Mouse (Mus musculus): Measurements from ENCODE around the gene Arhgef10l. TPM values are rescaled to one million over a fixed set of nuclear protein-coding genes. Genes with fewer than 3 reads are reported as not detected.
A peak's percentile ranks its signal among the peaks of the same experiment; 100 is the strongest.

Arhgef10l gene
- polyA plus RNA-seq, 1 experiment from 2014 or later, result 15.8 TPM

DNA sequence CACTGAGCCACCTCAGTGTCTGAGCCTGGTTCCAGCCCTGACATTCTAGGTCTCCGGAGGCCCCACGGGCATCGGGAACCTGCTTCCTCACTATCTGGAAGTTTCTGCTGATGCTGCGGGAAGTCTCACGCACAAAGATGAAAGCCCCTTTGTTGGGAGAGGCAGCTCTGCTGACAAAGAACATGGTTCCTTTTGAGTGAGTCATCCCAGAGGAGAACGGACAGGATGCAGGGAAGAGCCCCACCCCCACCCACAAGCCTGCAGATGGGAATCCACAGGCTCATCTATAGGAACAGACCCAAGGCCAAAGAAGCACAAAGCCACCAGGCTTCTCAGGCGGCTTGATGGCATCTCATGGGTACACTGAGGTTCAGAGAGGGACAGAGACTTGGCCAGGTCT lies 165.0 kb downstream of the Arhgef10l start:
- Histone ChIP-seq H3K9ac (ENCODE audit: low read length) (no peak overlapping the region), H3K4me3 (ENCODE audit: low read length) (no peak overlapping the region), H3K36me3 (ENCODE audit: control insufficient read depth, insufficient read depth, low read length) (no peaks in the 10 kb centered on the region), H3K4me2 (ENCODE audit: low read depth, low read length) (no peak overlapping the region), H3K9me3 (ENCODE audit: control insufficient read depth, low read length) (no peaks in the 10 kb centered on the region), H3K4me1 (replicated peaks; ENCODE audit: control insufficient read depth, insufficient read depth, low read length) (no peaks in the 10 kb centered on the region; the same call in 1 of the 2 replicates), H3K27ac (ENCODE audit: low read length) (no peak overlapping the region), H3K27me3 (ENCODE audit: control insufficient read depth, insufficient read depth, low read depth, low read length) (no peaks in the 10 kb centered on the region)
- ATAC-seq (ENCODE audit: low read depth), result no peak
- WGBS, result 47% methylated on average over 7 of the region's 7 CpGs

DNA sequence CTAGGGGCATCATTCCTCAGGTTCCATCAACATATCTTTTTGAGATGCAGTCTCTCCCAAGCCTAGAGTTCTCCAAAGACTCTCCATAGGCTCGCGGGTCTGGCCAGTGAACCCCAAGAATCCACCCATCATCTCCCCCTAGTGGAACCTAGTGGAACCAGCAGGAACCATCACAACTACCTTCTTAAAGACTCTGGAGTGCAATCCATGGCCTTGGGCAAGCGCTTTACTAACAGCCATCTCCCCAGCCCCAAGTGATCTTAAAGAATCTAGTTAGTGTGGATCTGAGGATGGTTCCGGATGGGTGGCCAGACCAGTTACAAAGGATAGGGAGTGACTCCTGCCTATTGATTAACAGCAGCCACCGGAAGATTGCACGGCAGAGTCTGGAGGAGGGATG lies 166.2 kb downstream of the Arhgef10l start:
- H3K36me3 ChIP-seq (ENCODE audit: control insufficient read depth, insufficient read depth, low read length), result no peaks in the 10 kb centered on the region
- ATAC-seq (ENCODE audit: low read depth), result no peak
- no peaks in the 10 kb centered on the region for H3K27me3 ChIP-seq (ENCODE audit: control insufficient read depth, insufficient read depth, low read depth, low read length)
- H3K4me1 ChIP-seq (replicated peaks; ENCODE audit: control insufficient read depth, insufficient read depth, low read length), result no peaks in the 10 kb centered on the region; the same call in 1 of the 2 replicates
- WGBS, result 77% methylated on average over 6 of the region's 6 CpGs
- H3K4me3 ChIP-seq (ENCODE audit: low read length), result no peak overlapping the region
- no peak overlapping the region for H3K9ac ChIP-seq (ENCODE audit: low read length)
- H3K4me2 ChIP-seq (ENCODE audit: low read depth, low read length), result no peak overlapping the region
- H3K9me3 ChIP-seq (ENCODE audit: control insufficient read depth, low read length), result no peaks in the 10 kb centered on the region
- no peak overlapping the region for H3K27ac ChIP-seq (ENCODE audit: low read length)

DNA sequence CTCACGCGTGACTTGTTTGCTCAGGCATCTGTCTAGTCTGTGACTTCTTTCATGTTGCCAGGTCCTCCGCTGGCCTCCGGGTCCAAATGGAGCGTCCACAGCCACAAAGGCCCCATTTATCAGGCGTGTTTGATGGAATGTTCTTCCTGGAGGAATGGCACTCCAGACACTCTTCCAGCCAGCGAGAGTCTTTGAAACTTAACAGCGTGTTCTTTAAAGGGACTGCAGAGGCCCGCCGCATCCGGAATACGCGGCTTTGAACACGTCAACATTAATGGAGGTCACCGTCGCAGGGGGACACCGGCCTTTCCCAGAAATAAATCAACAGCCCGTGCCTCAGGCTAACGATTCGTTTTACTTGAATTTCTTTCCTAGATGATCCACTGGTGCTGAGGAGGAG lies 168.6 kb downstream of the Arhgef10l start:
- no peak; the same call in 1 of the 2 replicates for ATAC-seq (ENCODE audit: low read depth)
- Histone ChIP-seq H3K27ac (ENCODE audit: low read length) (no peak overlapping the region), H3K4me3 (ENCODE audit: low read length) (no peak overlapping the region), H3K27me3 (ENCODE audit: control insufficient read depth, insufficient read depth, low read depth, low read length) (no peaks in the 10 kb centered on the region), H3K36me3 (ENCODE audit: control insufficient read depth, insufficient read depth, low read length) (no peaks in the 10 kb centered on the region), H3K9ac (ENCODE audit: low read length) (no peak overlapping the region), H3K4me2 (ENCODE audit: low read depth, low read length) (no peak overlapping the region), H3K9me3 (ENCODE audit: control insufficient read depth, low read length) (no peaks in the 10 kb centered on the region), H3K4me1 (replicated peaks; ENCODE audit: control insufficient read depth, insufficient read depth, low read length) (no peaks in the 10 kb centered on the region; the same call in 1 of the 2 replicates)
- 22% methylated on average over 20 of the region's 20 CpGs for WGBS

DNA sequence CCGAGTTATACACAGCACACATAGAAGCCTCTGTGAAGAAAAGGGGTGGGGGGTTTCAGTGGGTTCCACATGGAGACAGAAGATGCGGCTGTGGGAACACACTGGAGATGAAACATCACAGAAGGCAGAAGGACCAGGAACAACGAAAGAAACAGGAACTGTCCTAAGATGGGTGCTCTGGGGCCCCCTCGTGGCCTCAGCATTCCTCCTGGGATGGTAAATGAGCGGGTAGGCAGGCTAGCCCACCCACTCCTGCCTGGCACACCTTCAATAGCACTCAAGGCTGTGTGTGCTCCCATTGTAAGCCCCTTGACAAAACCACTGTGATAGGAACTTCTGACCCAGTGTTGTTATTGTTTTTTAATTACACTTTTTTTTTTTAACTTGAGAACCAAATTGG lies 174.3 kb downstream of the Arhgef10l start:
- no peak overlapping the region for H3K4me3 ChIP-seq (ENCODE audit: low read length)
- WGBS, result 29% methylated on average over 5 of the region's 5 CpGs
- H3K27ac ChIP-seq (ENCODE audit: low read length), result no peak overlapping the region
- no peak overlapping the region for H3K9ac ChIP-seq (ENCODE audit: low read length)
- no peaks in the 10 kb centered on the region for H3K27me3 ChIP-seq (ENCODE audit: control insufficient read depth, insufficient read depth, low read depth, low read length)
- H3K4me1 ChIP-seq (replicated peaks; ENCODE audit: control insufficient read depth, insufficient read depth, low read length), result no peaks in the 10 kb centered on the region
- H3K4me2 ChIP-seq (ENCODE audit: low read depth, low read length), result no peak overlapping the region
- H3K36me3 ChIP-seq (ENCODE audit: control insufficient read depth, insufficient read depth, low read length), result no peaks in the 10 kb centered on the region
- H3K9me3 ChIP-seq (ENCODE audit: control insufficient read depth, low read length), result no peaks in the 10 kb centered on the region
- no peak for ATAC-seq (ENCODE audit: low read depth)

DNA sequence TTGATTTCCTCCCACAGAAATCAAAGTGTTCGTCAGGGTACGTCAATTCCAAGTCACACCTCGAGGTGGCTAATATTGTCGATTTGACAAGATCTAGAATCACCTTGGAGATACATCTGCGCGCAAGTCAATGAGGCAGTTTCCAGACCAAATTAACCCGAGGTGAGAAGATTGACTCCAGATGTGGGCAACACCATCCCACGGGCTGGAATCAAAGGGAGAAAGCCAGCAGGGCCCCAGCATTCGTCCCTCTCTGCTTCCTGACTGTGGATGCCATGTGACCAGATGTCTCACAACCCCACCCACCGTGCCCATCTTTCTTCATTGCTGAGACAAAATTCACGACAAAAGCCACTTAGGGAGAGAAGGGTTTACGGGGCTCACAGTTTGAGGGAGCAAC lies 180.4 kb downstream of the Arhgef10l start:
- Histone ChIP-seq H3K27ac (ENCODE audit: low read length) (no peak overlapping the region), H3K27me3 (ENCODE audit: control insufficient read depth, insufficient read depth, low read depth, low read length) (no peaks in the 10 kb centered on the region), H3K4me1 (replicated peaks; ENCODE audit: control insufficient read depth, insufficient read depth, low read length) (no peaks in the 10 kb centered on the region), H3K9me3 (ENCODE audit: control insufficient read depth, low read length) (no peaks in the 10 kb centered on the region), H3K4me3 (ENCODE audit: low read length) (no peak overlapping the region), H3K4me2 (ENCODE audit: low read depth, low read length) (no peak overlapping the region), H3K36me3 (ENCODE audit: control insufficient read depth, insufficient read depth, low read length) (no peaks in the 10 kb centered on the region), H3K9ac (ENCODE audit: low read length) (no peak overlapping the region)
- WGBS, result 55% methylated on average over 12 of the region's 12 CpGs
- no peak for ATAC-seq (ENCODE audit: low read depth)

DNA sequence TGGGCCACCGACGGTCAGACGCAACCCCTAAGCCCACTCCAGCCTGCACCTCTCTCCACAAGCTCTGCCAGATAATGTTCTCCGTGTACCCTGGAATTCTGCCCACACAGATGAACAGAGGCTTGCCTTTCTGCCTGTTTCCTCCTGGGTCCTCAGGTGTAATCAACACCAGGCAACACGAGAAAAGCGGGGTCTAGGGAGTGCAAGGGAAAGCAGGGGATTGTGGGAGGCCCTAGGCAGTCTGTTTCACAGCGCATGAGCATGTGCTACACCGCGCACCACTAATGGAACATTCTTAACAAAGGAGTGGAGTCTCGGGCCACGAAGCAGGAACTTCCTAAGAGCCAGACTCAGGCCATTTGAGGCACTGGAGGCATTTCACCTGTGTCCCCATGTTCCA lies 182.7 kb downstream of the Arhgef10l start:
- Histone ChIP-seq H3K27ac (ENCODE audit: low read length) (no peak overlapping the region), H3K27me3 (ENCODE audit: control insufficient read depth, insufficient read depth, low read depth, low read length) (no peaks in the 10 kb centered on the region), H3K4me3 (ENCODE audit: low read length) (no peak overlapping the region), H3K36me3 (ENCODE audit: control insufficient read depth, insufficient read depth, low read length) (no peaks in the 10 kb centered on the region), H3K4me1 (replicated peaks; ENCODE audit: control insufficient read depth, insufficient read depth, low read length) (0 out of 2 replicates have a peak, but pooled peaks cover 4% of the 10 kb centered on the region), H3K4me2 (ENCODE audit: low read depth, low read length) (no peak overlapping the region), H3K9me3 (ENCODE audit: control insufficient read depth, low read length) (no peaks in the 10 kb centered on the region), H3K9ac (ENCODE audit: low read length) (no peak overlapping the region)
- 74% methylated on average over 11 of the region's 11 CpGs for WGBS
- no peak for ATAC-seq (ENCODE audit: low read depth)

DNA sequence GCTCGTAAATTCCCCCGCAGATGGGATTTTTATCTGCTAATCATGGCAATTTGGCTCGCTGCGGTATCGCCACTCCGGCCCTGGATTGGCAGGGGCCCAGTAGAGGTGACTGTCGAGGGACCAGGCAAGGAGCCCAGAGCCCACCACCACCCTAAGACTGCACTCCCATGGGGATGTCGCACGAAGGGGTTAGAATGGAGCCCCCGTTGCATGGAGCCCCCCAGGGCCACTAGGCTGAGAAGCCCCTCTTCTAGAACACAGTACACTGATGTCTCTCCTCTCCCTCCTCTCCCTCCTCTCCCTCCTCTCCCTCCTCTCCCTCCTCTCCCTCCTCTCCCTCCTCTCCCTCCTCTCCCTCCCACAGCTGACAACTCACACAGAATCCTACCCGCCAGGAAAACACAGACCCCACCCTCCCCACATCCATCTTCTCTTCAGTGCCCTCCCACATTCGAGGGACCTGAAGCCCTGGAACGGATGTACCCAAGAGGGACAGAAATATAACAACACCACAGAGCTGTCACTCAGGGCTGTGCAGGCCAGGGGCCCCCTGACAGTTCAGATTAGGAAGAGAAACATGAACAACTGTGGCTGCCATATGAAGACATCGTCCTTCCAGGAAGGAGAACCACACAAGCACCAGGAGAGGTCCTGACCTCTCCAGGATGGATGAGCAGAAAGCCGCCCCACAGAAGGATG lies 185.3 kb downstream of the Arhgef10l start:
- Histone ChIP-seq H3K27me3 (ENCODE audit: control insufficient read depth, insufficient read depth, low read depth, low read length) (no peaks in the 10 kb centered on the region), H3K4me1 (replicated peaks; ENCODE audit: control insufficient read depth, insufficient read depth, low read length) (0 out of 2 replicates have a peak, but pooled peaks cover 4% of the 10 kb centered on the region), H3K36me3 (ENCODE audit: control insufficient read depth, insufficient read depth, low read length) (no peaks in the 10 kb centered on the region), H3K4me3 (ENCODE audit: low read length) (no peak overlapping the region), H3K9ac (ENCODE audit: low read length) (no peak overlapping the region), H3K4me2 (ENCODE audit: low read depth, low read length) (no peak overlapping the region), H3K27ac (ENCODE audit: low read length) (no peak overlapping the region), H3K9me3 (ENCODE audit: control insufficient read depth, low read length) (no peaks in the 10 kb centered on the region)
- WGBS, result 23% methylated on average over 15 of the region's 15 CpGs
- ATAC-seq (ENCODE audit: low read depth), result peak; percentile 28; the same call in 1 of the 2 replicates

DNA sequence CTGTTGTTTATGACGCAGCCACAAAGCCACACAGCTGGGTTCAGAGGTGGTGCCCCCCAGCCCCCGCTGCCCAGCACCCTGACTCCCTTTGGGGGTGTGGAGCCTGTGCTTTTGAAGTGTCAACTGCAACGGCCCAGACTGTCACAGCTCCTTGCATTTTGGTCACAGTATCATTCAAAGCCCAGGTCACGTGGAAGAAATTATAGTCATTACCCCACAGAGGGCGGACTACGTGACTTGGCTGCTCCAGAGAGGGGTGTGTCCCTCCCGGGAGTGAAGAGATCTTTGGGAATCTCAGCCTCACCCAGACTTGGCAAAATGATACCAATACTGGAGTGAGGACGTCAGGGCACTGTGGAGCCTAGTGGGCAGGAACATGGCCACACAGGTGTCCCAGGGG lies 190.6 kb downstream of the Arhgef10l start:
- Histone ChIP-seq H3K4me2 (ENCODE audit: low read depth, low read length) (no peak overlapping the region), H3K9me3 (ENCODE audit: control insufficient read depth, low read length) (no peaks in the 10 kb centered on the region), H3K4me3 (ENCODE audit: low read length) (no peak overlapping the region), H3K4me1 (replicated peaks; ENCODE audit: control insufficient read depth, insufficient read depth, low read length) (0 out of 2 replicates have a peak, but pooled peaks cover 2% of the 10 kb centered on the region), H3K27ac (ENCODE audit: low read length) (no peak overlapping the region), H3K36me3 (ENCODE audit: control insufficient read depth, insufficient read depth, low read length) (no peaks in the 10 kb centered on the region), H3K27me3 (ENCODE audit: control insufficient read depth, insufficient read depth, low read depth, low read length) (no peaks in the 10 kb centered on the region), H3K9ac (ENCODE audit: low read length) (no peak overlapping the region)
- ATAC-seq (ENCODE audit: low read depth), result no peak
- WGBS, result 65% methylated on average over 8 of the region's 8 CpGs

DNA sequence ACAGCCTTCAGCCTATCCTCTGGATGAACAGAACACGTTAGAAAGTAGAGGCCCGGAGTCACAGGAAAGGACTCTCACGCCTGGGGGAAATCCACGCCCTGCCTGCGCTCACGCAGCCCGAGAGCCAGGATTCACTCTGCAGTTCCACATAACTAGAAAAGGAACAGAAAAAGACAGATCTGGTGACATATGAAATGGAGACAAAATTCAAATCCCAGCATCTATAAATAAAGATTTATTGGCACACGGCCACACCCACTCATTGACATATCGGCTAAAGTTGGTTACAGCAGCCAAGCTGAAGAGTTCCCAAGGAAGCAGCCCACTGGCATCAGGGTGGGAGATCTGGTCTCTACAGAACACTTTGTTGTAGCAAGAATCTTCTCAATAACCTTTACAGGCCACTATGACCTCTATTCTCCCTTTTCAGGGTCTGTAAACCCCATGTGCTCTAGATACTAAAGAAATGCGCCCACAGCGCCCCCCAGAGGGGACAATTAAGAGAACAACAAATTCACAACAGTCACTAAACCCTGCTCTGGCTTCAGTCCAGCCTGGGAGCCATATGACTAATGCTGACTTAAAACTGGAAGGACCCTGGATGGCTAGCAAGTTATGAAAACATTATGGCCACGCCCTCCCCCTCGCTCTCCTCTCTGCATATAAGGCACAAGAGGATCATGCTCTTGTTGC lies 195.9 kb downstream of the Arhgef10l start:
- H3K9ac ChIP-seq (ENCODE audit: low read length), result no peak overlapping the region
- WGBS, result 55% methylated on average over 13 of the region's 13 CpGs
- H3K4me2 ChIP-seq (ENCODE audit: low read depth, low read length), result no peak overlapping the region

More for the DNA sequence above, 195.9 kb downstream of the Arhgef10l start:
- Histone ChIP-seq H3K27ac (ENCODE audit: low read length) (no peak overlapping the region), H3K36me3 (ENCODE audit: control insufficient read depth, insufficient read depth, low read length) (no peaks in the 10 kb centered on the region), H3K4me3 (ENCODE audit: low read length) (no peak overlapping the region), H3K27me3 (ENCODE audit: control insufficient read depth, insufficient read depth, low read depth, low read length) (no peaks in the 10 kb centered on the region), H3K4me1 (replicated peaks; ENCODE audit: control insufficient read depth, insufficient read depth, low read length) (no peaks in the 10 kb centered on the region), H3K9me3 (ENCODE audit: control insufficient read depth, low read length) (no peaks in the 10 kb centered on the region)
- no peak for ATAC-seq (ENCODE audit: low read depth)

All from lung, embryonic 16.5 days (tissue).